Mouse (Mus musculus) retina, adult 2 months (tissue): Measurements from ENCODE around the gene Eps8l2.

Experiments
- DNase-seq: peaks from one replicate; pipeline ENCODE4 v3.0.0-alpha.2; 2012; ENCODE audit warnings: low read depth, low spot score

Gene Eps8l2

GRCm38 (mm10) chr7:141338576-141339131, at the start of gene Eps8l2:
Gene Eps8l2, plus strand, starts transcription at chr7:141338880.
- DNase-seq: no peak

GRCm38 (mm10) chr7:141291921-141292582, 46.6 kb upstream of the Eps8l2 start, which contains the start of gene Drd4:
Gene Drd4, plus strand, starts transcription at chr7:141292006.
- DNase-seq: peak; percentile 50

GRCm38 (mm10) chr7:141292583-141293388, 45.9 kb upstream of the Eps8l2 start:
- DNase-seq: peak; percentile 87

- DNase-seq: peak; percentile 29
Observed at GRCm38 (mm10) chr7:141293852-141294471, 44.7 kb upstream of the Eps8l2 start.

- DNase-seq: no peak
Observed at GRCm38 (mm10) chr7:141294479-141294878, 44.2 kb upstream of the Eps8l2 start.

- no peak for DNase-seq
Observed at GRCm38 (mm10) chr7:141297926-141298650, 40.6 kb upstream of the Eps8l2 start.

GRCm38 (mm10) chr7:141299175-141299574, 39.5 kb upstream of the Eps8l2 start:
- DNase-seq: no peak

- DNase-seq: no peak
Observed at GRCm38 (mm10) chr7:141301386-141301785, 37.3 kb upstream of the Eps8l2 start.

- no peak for DNase-seq
Observed at GRCm38 (mm10) chr7:141302702-141303268, 35.9 kb upstream of the Eps8l2 start.

- no peak for DNase-seq
Observed at GRCm38 (mm10) chr7:141304537-141304936, 34.1 kb upstream of the Eps8l2 start.

GRCm38 (mm10) chr7:141314416-141314815, 24.3 kb upstream of the Eps8l2 start:
- DNase-seq: no peak

GRCm38 (mm10) chr7:141315076-141315475, 23.6 kb upstream of the Eps8l2 start:
- DNase-seq: no peak

GRCm38 (mm10) chr7:141315974-141316373, 22.7 kb upstream of the Eps8l2 start:
- DNase-seq: no peak

GRCm38 (mm10) chr7:141317619-141318132, 21.0 kb upstream of the Eps8l2 start:
- DNase-seq: no peak

GRCm38 (mm10) chr7:141319446-141319845, 19.2 kb upstream of the Eps8l2 start:
- DNase-seq: no peak

GRCm38 (mm10) chr7:141324686-141325085, 14.0 kb upstream of the Eps8l2 start:
- DNase-seq: no peak

- no peak for DNase-seq
Observed at GRCm38 (mm10) chr7:141326546-141327446, 11.9 kb upstream of the Eps8l2 start.

GRCm38 (mm10) chr7:141327469-141328372, 11.0 kb upstream of the Eps8l2 start, which contains the start of the genes Deaf1 and Tmem80:
Gene Deaf1, minus strand, starts transcription at chr7:141327690.
Gene Tmem80, plus strand, starts transcription at chr7:141327739.
- DNase-seq: peak; percentile 99
